Mouse (Mus musculus): ENCODE measurements around the gene Zscan26. TPM values are rescaled to one million over a fixed set of nuclear protein-coding genes. Genes with fewer than 3 reads are reported as not detected.
"Not testable (repeated sequence)": the region's sequence is repeated elsewhere in the genome, so short reads cannot be mapped to it uniquely, and the experiment has no call there.

The Zscan26 gene
- 22.9 and 32.2 TPM in 2 replicates for polyA plus RNA-seq (2015; fragmentation: Nextera tagmentation; extraction: Ambion mirVana)

DNA sequence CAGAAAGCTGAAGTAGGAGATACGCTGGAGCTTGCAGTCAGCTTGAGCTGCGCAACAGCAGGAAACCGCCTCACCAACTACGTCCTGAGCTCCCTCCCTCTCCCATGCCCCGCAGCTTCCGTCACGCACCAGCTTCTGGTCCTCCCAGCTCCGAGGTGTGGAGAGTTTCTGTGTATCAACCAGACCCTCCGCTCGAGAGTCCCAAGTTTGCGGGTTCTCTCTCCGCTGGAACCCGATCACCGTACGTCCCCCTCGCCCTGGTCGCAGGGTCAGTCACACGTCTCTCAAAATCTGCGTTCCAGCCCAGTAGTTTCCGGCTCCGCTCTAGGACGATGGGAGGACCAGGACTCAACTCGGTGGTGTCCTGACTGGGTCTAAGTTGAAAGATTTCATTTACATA, at the start of gene Zscan26:
TSS of gene Zscan26 (minus strand) at position 282 of the 400 bp plus-strand sequence.
- Histone ChIP-seq H3K36me3 (ENCODE audit: insufficient read depth, low read length) (peaks cover 13% of the 10 kb centered on the region; the same call in 1 of the 2 replicates), H3K9me3 (ENCODE audit: low read length) (no peaks in the 10 kb centered on the region), H3K4me1 (ENCODE audit: insufficient read depth, low read length) (peaks cover 10% of the 10 kb centered on the region), H3K27ac (ENCODE audit: low read length) (peak within 1 kb of the TSS; percentile 81), H3K27me3 (ENCODE audit: insufficient read depth, low read length) (no peaks in the 10 kb centered on the region; the same call in 1 of the 2 replicates), H3K4me2 (replicated peaks; ENCODE audit: low read depth, low read length) (peak within 1 kb of the TSS; percentile 87), H3K9ac (replicated peaks; ENCODE audit: low read length) (peak within 1 kb of the TSS; percentile 88), H3K4me3 (ENCODE audit: low read length) (peak within 1 kb of the TSS; percentile 80)
- whole genome bisulfite sequencing, result 0% methylated on average over 23 of the region's 23 CpGs
- ATAC-seq (ENCODE audit: low FRiP score, low TSS enrichment), result peak; percentile 90

DNA sequence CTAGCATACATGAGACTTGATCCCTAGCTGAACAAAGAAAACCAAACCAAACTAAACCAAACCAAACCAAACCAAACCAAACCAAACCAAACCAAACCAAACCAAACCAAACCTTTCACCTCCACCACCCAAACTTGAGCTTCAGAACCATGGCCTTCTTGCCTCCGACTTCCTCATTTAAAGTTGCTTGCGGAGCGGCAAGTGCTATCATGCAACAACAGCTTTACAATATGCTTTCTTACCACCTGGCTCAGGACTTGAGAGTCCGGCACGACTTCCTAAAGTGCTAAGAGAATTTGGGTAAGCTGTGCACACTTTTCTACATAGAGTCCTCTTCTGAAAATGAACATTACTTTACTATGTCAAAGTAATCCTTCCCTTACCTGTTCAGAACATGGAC, 48.8 kb upstream of the Zscan26 start:
- Histone ChIP-seq H3K36me3 (ENCODE audit: insufficient read depth, low read length) (no peaks in the 10 kb centered on the region), H3K27ac (ENCODE audit: low read length) (no peak overlapping the region), H3K4me2 (replicated peaks; ENCODE audit: low read depth, low read length) (no peak overlapping the region), H3K4me1 (ENCODE audit: insufficient read depth, low read length) (no peaks in the 10 kb centered on the region), H3K4me3 (ENCODE audit: low read length) (no peak overlapping the region), H3K9ac (replicated peaks; ENCODE audit: low read length) (no peak overlapping the region), H3K9me3 (ENCODE audit: low read length) (no peaks in the 10 kb centered on the region), H3K27me3 (ENCODE audit: insufficient read depth, low read length) (no peaks in the 10 kb centered on the region)
- 95% methylated on average over 5 of the region's 5 CpGs for WGBS
- no peak for ATAC-seq (ENCODE audit: low FRiP score, low TSS enrichment)

DNA sequence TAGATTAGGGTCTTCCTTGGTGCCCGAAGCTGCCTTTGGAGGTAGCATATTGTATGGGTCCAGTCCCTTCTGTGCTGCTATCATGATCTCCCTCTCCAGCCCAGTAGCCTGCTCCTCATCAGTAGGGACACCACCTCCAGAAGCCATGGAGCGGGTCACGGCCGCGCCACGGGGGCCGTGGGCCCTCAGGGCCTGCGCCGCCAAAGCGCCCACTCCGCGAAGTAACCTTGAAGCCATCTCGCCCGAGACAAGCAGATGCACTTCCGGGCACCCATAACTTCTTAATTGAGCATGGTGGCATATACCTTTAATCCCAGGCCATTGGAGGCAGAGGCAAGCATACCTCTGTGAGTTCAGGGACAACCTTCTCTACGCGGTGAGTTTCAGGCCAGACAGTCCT, 47.7 kb upstream of the Zscan26 start, which contains the start of gene Gm11273:
TSS of gene Gm11273 (minus strand) at position 237 of the 400 bp plus-strand sequence.
- not testable (repeated sequence) for ATAC-seq (ENCODE audit: low FRiP score, low TSS enrichment); H3K36me3 ChIP-seq (ENCODE audit: insufficient read depth, low read length); H3K4me2 ChIP-seq (replicated peaks; ENCODE audit: low read depth, low read length); H3K27me3 ChIP-seq (ENCODE audit: insufficient read depth, low read length); H3K4me1 ChIP-seq (ENCODE audit: insufficient read depth, low read length); H3K9me3 ChIP-seq (ENCODE audit: low read length); H3K9ac ChIP-seq (replicated peaks; ENCODE audit: low read length); H3K4me3 ChIP-seq (ENCODE audit: low read length); H3K27ac ChIP-seq (ENCODE audit: low read length)
- 95% methylated on average over 16 of the region's 17 CpGs for WGBS

DNA sequence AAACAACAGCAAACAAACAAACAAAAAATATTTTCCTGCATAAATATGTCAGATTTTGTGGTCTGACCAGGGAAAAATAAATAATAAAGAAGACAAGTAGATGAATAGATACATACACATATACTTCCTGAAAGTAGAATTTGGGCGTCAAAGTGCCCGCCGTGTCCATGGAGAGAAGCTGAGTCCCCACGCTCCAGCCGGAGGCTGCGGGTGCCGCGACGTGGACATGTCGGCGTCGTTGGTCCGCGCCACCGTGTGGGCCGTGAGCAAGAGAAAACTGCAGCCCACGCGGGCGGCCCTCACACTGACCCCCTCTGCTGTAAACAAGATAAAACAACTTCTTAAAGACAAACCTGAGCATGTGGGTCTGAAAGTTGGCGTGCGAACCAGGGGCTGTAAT, 41.5 kb upstream of the Zscan26 start, which contains the start of gene AK157302:
TSS of gene AK157302 (plus strand) at position 144 of the 400 bp plus-strand sequence.
- H3K27me3 ChIP-seq (ENCODE audit: insufficient read depth, low read length), result no peaks in the 10 kb centered on the region
- H3K9ac ChIP-seq (replicated peaks; ENCODE audit: low read length), result no peak within 1 kb of the TSS
- H3K9me3 ChIP-seq (ENCODE audit: low read length), result no peaks in the 10 kb centered on the region
- 92% methylated on average over 21 of the region's 21 CpGs for WGBS
- H3K36me3 ChIP-seq (ENCODE audit: insufficient read depth, low read length), result no peaks in the 10 kb centered on the region
- no peak within 1 kb of the TSS for H3K4me3 ChIP-seq (ENCODE audit: low read length)
- ATAC-seq (ENCODE audit: low FRiP score, low TSS enrichment), result no peak
- no peak within 1 kb of the TSS for H3K27ac ChIP-seq (ENCODE audit: low read length)
- H3K4me2 ChIP-seq (replicated peaks; ENCODE audit: low read depth, low read length), result no peak within 1 kb of the TSS
- no peaks in the 10 kb centered on the region for H3K4me1 ChIP-seq (ENCODE audit: insufficient read depth, low read length)

DNA sequence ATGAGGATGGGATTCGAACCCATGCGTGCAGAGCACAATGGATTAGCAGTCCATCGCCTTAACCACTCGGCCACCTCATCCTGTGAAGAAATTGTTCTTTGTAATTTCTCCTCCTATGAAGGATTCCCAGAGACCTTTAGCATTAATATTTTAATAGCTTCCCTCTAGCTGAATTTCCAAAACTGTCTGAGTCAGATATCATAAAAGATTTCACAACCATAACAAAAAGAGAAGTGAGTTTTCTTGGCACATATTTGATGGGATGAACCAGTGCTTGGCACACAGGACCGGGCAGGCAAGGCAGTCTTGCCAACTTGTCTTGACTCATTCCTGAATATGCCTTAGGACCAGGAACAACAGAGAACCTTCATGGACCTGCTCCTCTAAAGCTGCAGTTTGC, 39.3 kb upstream of the Zscan26 start:
- ATAC-seq (ENCODE audit: low FRiP score, low TSS enrichment), result no peak
- H3K9ac ChIP-seq (replicated peaks; ENCODE audit: low read length), result no peak overlapping the region
- no peaks in the 10 kb centered on the region for H3K27me3 ChIP-seq (ENCODE audit: insufficient read depth, low read length)
- no peaks in the 10 kb centered on the region for H3K4me1 ChIP-seq (ENCODE audit: insufficient read depth, low read length)
- no peaks in the 10 kb centered on the region for H3K9me3 ChIP-seq (ENCODE audit: low read length)
- WGBS, result 92% methylated on average over 5 of the region's 5 CpGs
- no peak overlapping the region for H3K27ac ChIP-seq (ENCODE audit: low read length)
- no peak overlapping the region for H3K4me3 ChIP-seq (ENCODE audit: low read length)
- no peaks in the 10 kb centered on the region for H3K36me3 ChIP-seq (ENCODE audit: insufficient read depth, low read length)
- H3K4me2 ChIP-seq (replicated peaks; ENCODE audit: low read depth, low read length), result no peak overlapping the region

DNA sequence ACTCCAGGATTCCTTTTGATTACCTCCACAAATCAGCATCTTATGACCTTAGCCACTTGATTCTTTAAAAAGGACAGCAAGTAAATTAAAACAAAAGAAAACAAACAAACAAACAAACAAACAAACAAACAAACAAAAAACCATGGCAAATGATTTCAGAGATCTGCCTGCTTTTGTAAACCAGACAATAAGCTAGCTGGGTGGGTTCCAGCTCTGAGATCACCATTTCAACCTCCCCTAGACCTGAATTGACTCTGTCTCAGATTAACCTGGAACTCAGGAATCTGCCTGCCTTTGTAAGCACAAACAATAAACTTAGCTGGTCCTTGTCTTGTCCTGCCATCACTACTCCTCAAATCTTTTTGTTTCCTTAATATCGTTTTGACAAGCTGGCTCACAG, 33.4 kb upstream of the Zscan26 start:
- Histone ChIP-seq H3K27me3 (ENCODE audit: insufficient read depth, low read length) (no peaks in the 10 kb centered on the region), H3K9me3 (ENCODE audit: low read length) (peaks cover 4% of the 10 kb centered on the region; the same call in 1 of the 2 replicates), H3K36me3 (ENCODE audit: insufficient read depth, low read length) (peaks cover 13% of the 10 kb centered on the region), H3K4me2 (replicated peaks; ENCODE audit: low read depth, low read length) (no peak overlapping the region), H3K4me3 (ENCODE audit: low read length) (no peak overlapping the region), H3K4me1 (ENCODE audit: insufficient read depth, low read length) (no peaks in the 10 kb centered on the region), H3K27ac (ENCODE audit: low read length) (no peak overlapping the region), H3K9ac (replicated peaks; ENCODE audit: low read length) (no peak overlapping the region)
- no peak for ATAC-seq (ENCODE audit: low FRiP score, low TSS enrichment)
- 94% methylated on average over 1 of the region's 1 CpGs for WGBS

- Histone ChIP-seq H3K4me2 (replicated peaks; ENCODE audit: low read depth, low read length) (peak within 1 kb of the TSS; percentile 68), H3K27ac (ENCODE audit: low read length) (peak within 1 kb of the TSS; percentile 80), H3K4me3 (ENCODE audit: low read length) (peak within 1 kb of the TSS; percentile 77), H3K9ac (replicated peaks; ENCODE audit: low read length) (peak within 1 kb of the TSS; percentile 73)
- peak; percentile 92 for ATAC-seq (ENCODE audit: low FRiP score, low TSS enrichment)
- not testable (repeated sequence) for H3K27me3 ChIP-seq (ENCODE audit: insufficient read depth, low read length); H3K4me1 ChIP-seq (ENCODE audit: insufficient read depth, low read length); H3K36me3 ChIP-seq (ENCODE audit: insufficient read depth, low read length); H3K9me3 ChIP-seq (ENCODE audit: low read length)
- 2% methylated on average over 30 of the region's 31 CpGs for WGBS
These were observed 25.5 kb upstream of the Zscan26 start, which contains the start of the genes Zkscan4 and Gm10065 for GRCm38 (mm10) chr13:21478759-21479670. Zkscan4 (plus strand) TSS chr13:21478907. Gm10065 (minus strand) TSS chr13:21479441.

GRCm38 (mm10) chr13:21472427-21472826, 18.9 kb upstream of the Zscan26 start:
- H3K9ac ChIP-seq (replicated peaks; ENCODE audit: low read length), result no peak overlapping the region
- no peaks in the 10 kb centered on the region for H3K36me3 ChIP-seq (ENCODE audit: insufficient read depth, low read length)
- no peaks in the 10 kb centered on the region for H3K9me3 ChIP-seq (ENCODE audit: low read length)
- H3K27ac ChIP-seq (ENCODE audit: low read length), result no peak overlapping the region
- H3K4me2 ChIP-seq (replicated peaks; ENCODE audit: low read depth, low read length), result no peak overlapping the region
- peaks cover 8% of the 10 kb centered on the region for H3K27me3 ChIP-seq (ENCODE audit: insufficient read depth, low read length)
- 0 out of 2 replicates have a peak, but pooled peaks cover 2% of the 10 kb centered on the region for H3K4me1 ChIP-seq (ENCODE audit: insufficient read depth, low read length)
- no peak overlapping the region for H3K4me3 ChIP-seq (ENCODE audit: low read length)
- 41% methylated on average over 4 of the region's 4 CpGs for WGBS
- no peak for ATAC-seq (ENCODE audit: low FRiP score, low TSS enrichment)

- Histone ChIP-seq H3K9me3 (ENCODE audit: low read length) (no peaks in the 10 kb centered on the region), H3K9ac (replicated peaks; ENCODE audit: low read length) (no peak overlapping the region), H3K4me1 (ENCODE audit: insufficient read depth, low read length) (0 out of 2 replicates have a peak, but pooled peaks cover 2% of the 10 kb centered on the region), H3K27me3 (ENCODE audit: insufficient read depth, low read length) (peaks cover 12% of the 10 kb centered on the region), H3K27ac (ENCODE audit: low read length) (no peak overlapping the region), H3K4me3 (ENCODE audit: low read length) (peak overlapping the region; percentile 72; the same call in 1 of the 2 replicates), H3K4me2 (replicated peaks; ENCODE audit: low read depth, low read length) (peak overlapping the region; percentile 97), H3K36me3 (ENCODE audit: insufficient read depth, low read length) (no peaks in the 10 kb centered on the region)
- WGBS, result 38% methylated on average over 9 of the region's 9 CpGs
- no peak for ATAC-seq (ENCODE audit: low FRiP score, low TSS enrichment)
These were observed 15.6 kb upstream of the Zscan26 start for GRCm38 (mm10) chr13:21469097-21469496.

Measured in kidney, embryonic 16.5 days (tissue).